Mouse (Mus musculus): ENCODE results near the gene Klf13. TPM values are rescaled to one million over a fixed set of nuclear protein-coding genes. Genes with fewer than 3 reads are reported as not detected.
A peak's percentile ranks its signal among the peaks of the same experiment; 100 is the strongest.

Gene Klf13
- 10 to 100 TPM; 70.9 to 77.5 TPM for total RNA-seq (2021)
- long read RNA-seq, experiment 1, full-length matches to known transcripts: 11 of 24 reads
- long read RNA-seq, experiment 1, partial matches to known transcripts: 3 of 24 reads
- long read RNA-seq, experiment 1, other reads (novel, unspliced or antisense): 10 of 24 reads
- long read RNA-seq, experiment 2, full-length matches to known transcripts: 67 of 88 reads
- long read RNA-seq, experiment 2, partial matches to known transcripts: 10 of 88 reads
- long read RNA-seq, experiment 2, other reads (novel, unspliced or antisense): 11 of 88 reads

DNA sequence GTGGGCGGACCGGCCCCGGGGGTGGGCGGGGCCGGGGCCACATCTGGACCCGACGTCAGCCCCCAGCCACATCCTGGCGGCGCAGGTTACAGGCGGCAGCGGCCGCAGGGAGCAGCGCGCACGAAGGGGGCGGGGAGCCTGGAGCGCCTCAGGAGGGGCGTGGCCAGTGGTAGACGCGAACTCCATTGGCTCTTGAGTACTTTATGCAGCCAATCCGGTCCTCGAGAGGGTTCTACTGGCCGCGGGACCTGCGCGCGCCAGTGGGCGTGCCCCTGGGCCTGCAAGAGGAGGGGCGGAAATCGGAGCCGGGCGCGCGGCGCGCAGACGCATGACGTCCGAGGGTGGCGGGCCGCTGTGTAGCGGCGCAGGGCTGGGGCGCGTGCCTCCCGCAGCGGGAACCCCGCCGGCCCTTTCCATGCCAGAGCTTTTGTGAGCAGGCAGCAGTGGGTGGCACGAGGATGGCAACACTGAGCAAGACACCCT lies at the start of gene Klf13:
Klf13 (minus strand) TSS at position 2 of the 483 bp plus-strand sequence.
- DNase-seq (ENCODE audit: low spot score in 2 of 2): peak; percentile 92 to 95

DNA sequence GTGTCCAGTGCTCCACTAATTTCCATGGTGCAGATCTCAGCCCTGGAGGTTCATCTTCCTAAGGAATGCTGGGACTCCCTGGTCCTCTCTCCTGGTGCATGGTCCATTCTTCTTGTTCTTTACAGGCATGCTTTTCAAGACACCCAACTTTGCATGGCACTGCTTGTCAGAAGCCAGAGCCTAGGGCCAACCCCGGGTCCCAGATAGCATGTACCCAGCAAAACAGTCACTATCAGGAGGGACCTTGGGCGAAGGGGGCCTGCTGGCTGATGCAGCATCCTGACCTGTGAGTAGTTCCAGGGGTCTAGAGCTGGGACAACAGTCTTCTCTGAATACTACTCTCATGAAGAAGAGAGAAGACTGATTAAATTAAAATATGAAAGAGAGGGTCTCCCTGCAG lies 49.7 kb upstream of the Klf13 start:
- DNase-seq (ENCODE audit: low spot score in 2 of 2): no peak

DNA sequence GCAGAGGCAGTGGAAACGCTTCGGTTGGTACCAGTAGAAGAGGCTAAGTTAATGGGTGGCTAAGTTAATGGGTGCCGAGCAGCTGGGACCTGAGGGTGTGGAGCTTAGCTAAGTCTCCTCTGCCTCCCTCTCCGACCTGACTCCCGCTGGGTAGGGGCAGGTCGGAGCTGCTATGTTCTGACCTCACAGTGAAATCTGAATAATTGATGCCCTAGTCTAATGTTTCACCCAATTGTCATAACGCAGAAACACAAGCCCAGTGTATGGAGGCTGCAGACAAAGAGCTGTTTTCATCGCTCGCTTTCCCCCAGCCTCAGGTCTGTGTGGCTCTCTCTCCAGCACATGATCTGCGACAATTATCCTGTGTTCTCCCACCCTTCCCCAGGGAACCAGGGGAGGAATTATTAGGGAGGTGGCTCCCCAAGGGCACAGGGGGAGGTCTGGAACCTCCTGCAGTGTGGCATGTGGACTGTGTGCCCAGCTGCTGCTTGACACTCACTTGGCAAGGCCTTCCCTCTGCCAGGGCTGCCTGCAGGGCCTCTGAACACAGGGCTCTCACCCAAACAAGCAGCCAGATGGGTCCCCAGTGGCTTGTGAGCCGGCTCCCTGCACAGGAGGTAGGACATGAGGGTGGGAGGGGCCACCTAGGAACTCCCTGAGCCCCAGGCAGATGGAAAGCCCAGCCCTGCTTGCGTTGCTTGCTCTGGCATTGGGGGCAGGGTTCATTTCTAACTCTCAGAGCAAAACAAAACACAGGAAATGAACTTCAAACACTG lies 47.9 kb upstream of the Klf13 start:
- DNase-seq (ENCODE audit: low spot score in 2 of 2): no peak

DNA sequence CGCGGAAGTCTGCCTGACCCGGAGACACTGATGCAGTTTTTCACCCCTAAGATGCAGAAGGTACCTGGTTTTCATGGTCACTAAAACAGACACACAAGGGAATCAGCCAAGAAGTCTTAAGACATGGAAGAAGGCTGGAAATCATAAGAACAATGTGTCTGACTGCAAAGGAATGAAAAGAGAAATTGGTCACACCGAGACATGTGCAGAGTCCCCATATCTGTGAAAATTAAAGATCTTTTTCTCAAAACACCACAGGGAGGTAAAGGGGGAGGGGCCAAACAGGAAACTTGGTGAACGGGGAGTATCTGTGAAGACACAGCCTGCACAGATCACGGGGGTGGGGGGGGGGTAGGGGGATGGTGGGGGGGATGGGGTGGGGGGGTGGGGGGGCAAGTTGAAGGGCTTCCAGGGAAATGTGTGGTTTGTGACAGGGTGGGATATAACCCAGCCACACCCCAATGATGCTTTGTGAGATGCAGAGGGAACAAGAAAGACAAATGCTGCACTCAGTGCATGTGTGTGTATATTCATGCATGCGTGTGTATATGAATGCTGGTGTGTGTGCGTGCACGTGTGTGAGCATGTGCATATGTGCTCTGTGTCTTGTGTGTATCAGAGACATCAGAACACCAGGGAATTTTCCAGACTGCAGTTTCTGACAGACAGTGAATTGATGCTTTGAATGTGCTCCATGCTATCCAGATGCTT lies 47.1 kb upstream of the Klf13 start:
- no peak for DNase-seq (ENCODE audit: low spot score in 2 of 2)

DNA sequence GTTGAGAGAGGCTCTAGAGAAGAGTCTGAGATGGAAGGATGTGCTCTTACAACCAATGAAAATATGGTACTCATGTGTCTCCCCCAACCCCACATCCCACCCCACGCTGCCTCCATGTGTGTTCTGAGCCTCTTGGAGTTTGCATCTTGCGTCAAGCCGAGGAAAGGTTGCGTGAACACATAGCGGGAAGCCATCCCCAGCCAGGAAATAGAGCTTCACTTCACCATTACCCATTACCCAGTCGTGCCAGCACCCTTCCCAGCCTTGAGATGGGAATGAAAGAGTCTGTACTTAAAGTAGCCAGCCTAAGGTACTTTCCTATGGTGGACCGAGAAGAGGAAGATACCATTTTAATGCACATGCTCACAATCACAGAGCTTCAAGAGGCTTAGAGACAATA lies 46.6 kb upstream of the Klf13 start:
- DNase-seq (ENCODE audit: low spot score in 2 of 2): no peak

DNA sequence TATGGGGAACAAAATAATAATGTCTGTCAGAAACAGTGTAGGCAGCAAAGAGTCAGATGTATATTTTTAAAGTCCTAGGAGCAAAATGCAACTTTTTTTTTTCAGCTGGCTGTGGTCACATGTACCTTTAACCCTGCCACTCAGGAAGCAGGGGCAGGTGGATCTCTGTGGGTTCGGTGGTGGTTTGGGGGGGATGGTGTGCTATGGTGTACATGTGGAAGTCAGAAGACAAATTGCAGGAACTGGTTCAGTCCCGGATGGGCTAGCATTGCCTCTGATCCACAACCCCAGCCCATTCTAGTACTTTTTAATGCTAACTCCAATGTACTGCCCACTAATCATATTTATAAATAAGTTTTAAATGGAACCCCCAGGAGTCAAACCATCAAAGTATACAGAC lies 45.6 kb upstream of the Klf13 start:
- no peak for DNase-seq (ENCODE audit: low spot score in 2 of 2)

DNA sequence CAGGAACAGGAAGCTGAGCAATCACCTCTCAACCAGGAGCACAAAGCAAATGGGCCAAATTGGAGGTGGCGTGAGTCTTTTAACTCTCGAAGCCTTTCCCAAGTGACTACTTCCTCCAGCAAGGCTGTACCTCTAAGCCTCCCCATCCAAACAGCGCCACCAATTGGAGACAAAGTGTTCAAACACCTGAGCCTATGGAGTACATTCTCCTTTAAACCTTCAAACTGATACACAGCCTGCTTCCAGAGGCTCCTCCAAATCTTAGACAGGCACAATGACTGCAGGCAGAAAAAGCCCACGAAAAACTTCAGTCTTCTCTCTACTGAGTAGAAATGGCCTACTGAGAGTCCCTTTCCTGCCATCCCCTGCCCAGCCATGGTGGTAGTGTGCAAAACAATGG lies 38.9 kb upstream of the Klf13 start:
- DNase-seq (ENCODE audit: low spot score in 2 of 2): no peak

DNA sequence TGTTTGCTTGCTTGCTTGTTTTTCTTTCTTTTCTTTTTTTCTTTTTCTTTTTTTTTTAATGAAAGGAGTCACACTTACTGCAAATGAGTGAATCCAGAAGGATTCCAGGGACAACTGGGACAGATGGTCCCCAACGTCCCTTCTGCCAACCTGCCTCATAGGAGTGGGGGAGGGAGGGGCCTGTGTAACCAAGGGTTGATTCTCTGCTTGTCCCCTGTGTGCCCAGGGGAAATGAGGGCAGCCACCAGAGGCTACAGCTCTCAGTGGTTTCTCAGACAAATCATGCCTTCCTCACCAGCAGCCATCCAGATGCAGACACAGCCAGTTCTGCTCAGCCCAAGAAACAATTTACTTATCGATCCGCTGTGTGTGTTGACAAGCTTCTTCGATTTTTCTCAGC lies 32.3 kb upstream of the Klf13 start:
- no peak for DNase-seq (ENCODE audit: low spot score in 2 of 2)

DNA sequence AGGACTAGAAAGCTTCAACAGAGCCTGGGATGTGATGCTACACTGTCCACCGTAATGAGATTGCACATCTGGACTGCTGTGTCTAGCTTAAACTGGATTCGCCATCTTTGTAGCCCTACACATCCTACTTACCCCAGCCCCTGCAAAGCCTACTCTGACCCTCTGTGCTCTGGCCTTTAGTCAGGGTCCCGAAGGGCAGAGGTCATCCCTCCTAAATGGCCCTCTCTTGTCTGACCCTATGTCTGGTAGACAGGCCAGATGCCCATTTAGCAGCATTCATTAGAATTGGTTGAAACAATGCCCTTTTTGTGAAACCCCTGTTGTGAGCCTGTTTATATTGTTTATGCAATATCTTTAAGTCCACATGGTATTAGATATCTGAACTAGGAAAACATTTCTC lies 31.2 kb upstream of the Klf13 start:
- DNase-seq (ENCODE audit: low spot score in 2 of 2): no peak

DNA sequence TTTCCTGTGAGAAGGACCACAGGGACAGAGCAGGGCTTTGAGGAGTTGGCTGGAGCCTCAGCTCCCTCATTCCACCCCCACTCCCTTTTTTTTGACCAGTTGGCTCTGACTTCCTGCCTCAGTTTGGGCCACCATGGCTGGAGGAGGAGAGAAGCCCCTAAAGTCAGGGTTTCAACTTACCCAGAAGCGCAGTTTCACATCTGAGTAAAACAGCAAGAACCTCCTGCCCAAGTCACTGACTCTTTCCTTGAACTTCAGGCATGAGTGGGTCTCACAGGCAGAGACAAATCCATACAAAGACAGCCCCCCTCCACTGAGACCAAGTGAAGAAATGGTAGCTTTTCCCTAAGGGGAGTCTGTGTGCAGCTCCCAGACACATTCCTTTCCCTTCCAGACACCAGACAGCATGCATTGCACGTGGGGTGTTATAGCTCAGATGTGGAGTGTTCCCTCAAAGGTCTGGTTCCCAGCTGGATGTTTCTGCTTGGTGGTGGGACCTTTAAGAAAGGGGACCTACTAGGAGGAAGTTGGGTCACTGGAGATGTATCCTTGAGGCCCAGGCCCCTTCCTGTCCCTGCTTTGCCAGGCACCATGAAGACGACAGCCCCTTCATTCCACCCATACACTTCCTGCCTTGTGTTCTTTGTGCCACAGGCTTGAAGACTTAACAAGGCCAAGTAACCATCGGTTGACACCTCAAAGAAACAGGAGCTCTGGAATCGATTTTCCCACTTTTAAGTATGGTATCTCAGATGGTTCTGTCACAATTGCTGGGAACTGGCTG lies 27.1 kb upstream of the Klf13 start:
- no peak for DNase-seq (ENCODE audit: low spot score in 2 of 2)

DNA sequence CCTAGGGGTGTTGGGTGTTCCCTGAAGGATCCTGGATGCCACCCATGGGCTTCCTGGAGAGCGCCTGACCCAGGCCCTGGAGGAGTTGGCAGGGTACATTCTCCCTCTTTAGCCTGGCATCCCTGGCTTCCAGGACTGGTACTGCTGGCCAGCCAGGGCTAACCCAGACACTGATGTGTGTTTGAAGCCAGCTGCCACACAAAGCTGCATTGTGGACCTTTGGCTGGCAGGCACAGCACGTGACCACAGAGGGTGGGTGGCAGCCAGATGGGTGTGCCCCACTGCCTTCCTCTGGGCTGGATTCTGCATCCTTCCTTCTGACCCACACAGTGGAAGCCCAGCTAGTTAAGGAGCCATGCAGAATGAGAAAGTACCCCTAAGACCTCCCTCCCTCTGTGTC lies 26.4 kb upstream of the Klf13 start:
- no peak for DNase-seq (ENCODE audit: low spot score in 2 of 2)

DNA sequence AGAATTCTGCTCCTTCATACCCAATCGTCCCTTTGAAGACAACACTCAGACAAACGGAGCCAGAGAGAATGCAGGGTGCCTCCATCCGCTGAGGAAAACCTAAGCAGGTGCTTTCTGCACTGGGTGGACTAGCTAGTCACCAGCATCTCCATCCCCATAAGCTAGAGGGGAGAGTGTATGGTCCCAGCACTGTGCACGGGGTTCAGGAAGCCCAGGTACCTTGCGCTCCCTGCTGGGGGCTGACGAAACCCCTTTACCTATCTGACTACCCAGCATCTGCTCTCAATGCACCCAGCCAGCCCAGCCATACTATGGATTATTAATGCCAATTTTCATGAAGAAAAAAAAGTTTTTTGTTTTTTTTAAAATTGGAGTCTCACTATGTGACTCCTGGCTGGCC lies 25.4 kb upstream of the Klf13 start:
- no peak for DNase-seq (ENCODE audit: low spot score in 2 of 2)

DNA sequence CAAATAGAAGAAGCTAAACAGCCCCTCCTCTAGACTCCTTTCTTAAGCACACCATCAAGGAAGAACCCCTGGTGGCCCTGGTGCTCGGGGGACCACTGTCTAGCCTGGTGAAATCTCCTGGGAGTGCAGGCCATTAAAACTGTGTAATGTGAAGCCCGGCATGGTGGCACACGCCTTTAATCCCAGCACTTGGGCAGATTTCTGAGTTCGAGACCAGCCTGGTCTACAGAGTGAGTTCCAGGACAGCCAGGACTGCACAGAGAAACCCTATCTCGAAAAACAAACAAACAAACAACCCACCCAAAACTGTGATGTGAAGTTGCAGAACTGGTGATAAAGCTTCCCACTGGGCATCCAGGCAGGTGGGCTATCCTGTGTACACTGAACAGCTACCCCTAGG lies 24.9 kb upstream of the Klf13 start:
- no peak for DNase-seq (ENCODE audit: low spot score in 2 of 2)

DNA sequence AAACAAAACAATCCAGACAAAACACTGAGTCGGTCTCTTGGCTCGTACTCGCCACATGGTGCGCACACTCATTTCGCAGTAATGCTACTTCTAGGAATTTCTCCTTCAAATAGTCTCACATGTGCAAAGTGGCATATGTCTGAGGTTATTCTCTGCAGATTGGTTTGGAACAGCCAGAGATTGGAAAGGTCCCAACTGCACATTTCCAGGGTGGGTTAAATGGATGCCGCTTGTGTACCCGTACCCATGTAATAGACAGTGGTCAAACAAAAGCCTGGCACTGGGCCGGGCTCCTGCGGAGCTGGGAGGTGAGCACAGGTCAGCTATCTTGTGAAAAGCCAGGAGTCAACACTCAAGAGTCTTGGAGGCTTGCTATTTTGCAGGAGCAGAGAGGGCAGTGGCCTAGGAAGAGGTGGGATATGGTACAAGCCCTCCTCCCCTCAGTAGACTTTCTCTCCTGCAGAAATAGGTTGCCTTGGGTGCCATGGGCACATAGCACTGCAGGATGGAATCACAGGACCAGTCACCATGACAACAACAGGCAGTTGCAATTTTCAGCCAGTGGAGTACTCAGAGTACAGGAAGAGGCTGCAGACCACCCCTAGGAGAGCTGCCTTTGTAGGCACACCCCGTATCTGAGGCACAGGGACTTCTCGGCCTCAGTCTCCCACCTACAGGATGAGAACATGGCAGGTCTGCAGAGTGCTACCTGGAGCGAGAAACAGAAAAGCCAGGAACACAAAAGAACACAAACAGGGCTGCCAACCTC lies 19.3 kb upstream of the Klf13 start:
- DNase-seq (ENCODE audit: low spot score in 2 of 2): no peak

DNA sequence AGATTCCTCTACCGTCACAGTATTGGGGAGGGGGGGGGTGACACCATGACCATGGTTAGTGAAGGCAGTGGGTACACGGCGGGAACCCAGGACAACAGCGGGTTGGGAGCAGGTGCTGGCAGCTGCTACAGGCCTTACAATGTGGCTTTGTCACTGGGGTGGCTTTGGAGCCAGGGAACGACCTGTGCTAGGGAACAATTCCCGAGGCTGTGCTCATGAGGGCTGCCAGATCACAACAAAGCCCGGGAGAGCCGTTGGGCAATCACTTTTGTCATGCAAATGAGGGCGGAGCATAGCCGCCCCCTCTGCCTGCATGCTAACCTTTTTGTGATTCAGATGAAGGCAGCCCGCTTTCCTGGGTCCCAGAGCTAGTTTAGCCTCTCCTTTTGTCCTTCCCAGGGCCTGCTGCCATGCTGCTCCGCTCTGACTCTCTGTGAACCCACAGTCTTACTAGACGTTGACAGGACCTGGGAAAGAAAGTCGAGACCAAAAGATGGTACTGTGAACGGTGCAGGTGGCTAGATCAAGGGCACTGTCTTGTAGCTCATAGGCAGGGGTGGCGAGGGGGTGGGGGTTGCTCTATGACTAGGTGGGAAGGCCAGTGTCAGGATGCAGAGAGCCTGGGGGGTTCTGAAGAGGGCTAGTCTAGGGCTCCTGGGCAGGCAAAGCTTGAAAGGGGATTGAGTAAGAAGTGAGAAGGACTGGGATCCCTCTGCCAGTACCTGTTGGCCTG lies 18.4 kb upstream of the Klf13 start:
- no peak for DNase-seq (ENCODE audit: low spot score in 2 of 2)

DNA sequence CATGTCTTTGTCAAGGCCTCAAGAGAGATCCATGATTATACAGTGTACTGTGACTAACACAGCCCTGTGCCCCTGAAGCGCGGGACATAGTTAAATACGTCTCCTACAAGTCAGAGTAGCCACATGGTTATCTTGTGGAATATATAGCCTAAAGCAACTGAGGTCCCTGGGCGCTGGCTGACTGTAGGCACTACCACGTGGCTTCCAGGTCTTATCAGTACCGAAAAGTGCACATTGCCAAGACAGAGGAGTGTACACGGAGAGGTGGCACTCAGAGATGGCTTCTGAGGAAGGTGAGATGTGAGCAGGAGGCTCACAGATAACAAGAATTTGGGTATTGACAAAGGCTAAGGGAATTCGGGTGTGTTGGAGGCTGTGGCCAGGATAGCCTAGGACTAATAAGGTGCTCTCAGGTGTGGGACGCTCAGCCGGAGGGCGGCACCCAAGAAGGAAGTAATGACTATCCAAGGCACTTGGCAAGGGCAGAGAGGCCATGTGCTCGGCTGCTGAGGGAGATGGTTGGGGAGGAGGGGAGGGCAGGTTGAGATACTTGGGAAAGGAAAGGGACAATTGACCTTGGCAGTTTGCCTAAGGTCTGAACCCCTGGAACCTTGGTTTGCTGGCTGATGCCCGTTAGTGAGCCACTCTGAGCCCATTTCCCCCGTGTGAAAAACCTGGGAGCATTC lies 17.6 kb upstream of the Klf13 start:
- DNase-seq (ENCODE audit: low spot score in 2 of 2): no peak

DNA sequence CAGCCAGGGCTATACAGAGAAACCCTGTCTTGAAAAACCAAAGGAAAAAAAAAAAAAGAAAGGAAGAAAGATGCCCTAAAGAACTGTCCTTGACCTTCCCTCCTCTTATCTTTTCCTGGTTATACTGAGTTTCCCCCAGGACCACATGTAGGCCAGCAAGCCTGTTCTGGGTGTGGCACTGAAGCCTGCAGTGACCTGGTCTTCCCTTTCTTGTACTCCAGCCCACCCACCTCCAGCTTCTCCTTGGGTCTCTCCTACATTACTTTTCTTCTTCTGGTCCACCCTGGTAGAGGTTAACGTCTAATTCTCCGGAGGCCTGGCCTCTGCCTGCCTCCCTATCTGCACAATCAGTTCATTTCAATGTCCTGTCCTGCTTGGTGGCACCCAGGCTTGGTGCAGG lies 16.7 kb upstream of the Klf13 start:
- no peak for DNase-seq (ENCODE audit: low spot score in 2 of 2)

DNA sequence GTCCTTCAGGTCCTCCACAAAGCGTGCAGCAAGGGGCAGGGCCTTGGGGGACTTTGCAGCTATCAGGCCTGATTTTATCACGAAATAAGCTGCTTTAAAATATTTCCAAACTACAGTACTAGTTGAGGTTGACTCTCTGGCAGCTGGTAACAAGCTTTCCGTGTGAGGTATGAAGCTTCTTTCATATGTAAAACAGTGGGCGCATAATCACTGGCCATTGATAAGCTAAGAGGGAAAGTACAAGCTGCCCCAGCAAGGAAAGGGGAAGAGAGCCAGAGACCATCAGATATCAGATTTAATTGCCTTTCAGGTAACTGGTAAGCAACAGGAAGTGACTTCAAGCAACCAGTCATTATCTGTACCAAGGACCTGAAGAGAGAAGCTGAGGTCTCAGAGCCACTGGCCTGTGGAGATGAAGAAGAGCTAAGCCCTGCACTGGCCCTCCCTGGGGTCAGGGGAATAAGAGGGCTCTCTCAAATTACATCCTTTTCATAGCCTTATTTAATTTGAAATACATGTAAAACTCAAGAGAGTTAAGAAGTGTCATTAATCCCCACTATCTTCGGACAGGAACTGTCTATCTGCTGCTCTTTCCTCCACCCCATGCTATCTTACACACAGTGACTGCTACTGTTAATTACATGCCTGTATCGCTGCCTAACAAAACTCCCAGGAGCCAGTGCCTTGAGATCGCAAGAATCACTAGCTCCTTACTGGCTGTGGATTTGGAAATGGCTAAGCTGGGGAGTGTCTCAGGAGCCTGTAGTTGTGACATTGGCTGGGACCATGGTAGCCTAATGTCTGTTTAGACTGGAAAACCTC lies 13.6 kb upstream of the Klf13 start:
- no peak for DNase-seq (ENCODE audit: low spot score in 2 of 2)

All from adrenal gland, postnatal 4 days (tissue).